Comparison of ENCODE assay signal across 8 mouse cellular contexts in the genomic region with DNA sequence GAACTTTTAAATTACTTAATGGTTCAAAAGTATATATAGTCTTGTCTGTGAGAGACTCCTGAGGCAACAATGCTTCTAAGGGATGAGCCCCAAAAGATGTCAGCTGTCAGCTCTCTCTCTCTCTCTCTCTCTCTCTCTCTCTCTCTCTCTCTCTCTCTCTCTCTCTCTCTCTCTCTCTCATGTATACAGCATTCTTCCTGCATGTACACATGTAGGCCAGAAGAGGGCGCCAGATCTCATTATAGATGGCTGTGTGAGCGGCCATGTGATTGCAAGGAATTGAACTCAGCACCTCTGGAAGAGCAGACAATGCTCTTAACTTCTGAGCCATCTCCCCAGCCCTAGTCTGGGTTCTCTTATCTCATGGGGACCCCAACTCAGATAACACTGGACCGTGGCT. TPM values are rescaled to one million over a fixed set of nuclear protein-coding genes. Genes with fewer than 3 reads are reported as not detected.
DNase-seq lines count a peak whose midpoint lies in the region; ATAC-seq and TF ChIP-seq lines count a peak whose summit lies in the region.
"Had no signal": no experiment of that assay in that cellular context is flagged by ENCODE, and none has a peak within 500 bp of the region (broad histone marks: within the 10 kb centered on the region; RNA-seq: fewer than 3 reads in every experiment).

No protein-coding gene starts in this region.

- no peak overlapping the region for H3K27ac ChIP-seq in midbrain, postnatal 0 days (ENCODE audit: low read depth, low read length)
- H3K27ac ChIP-seq in midbrain, embryonic 16.5 days (ENCODE audit: low read length), result no peak overlapping the region
- H3K27ac ChIP-seq in liver, embryonic 13.5 days, result no peak overlapping the region
- H3K27ac ChIP-seq: hindbrain, embryonic 10.5 days had no signal

- peak; percentile 41 for TF ChIP-seq CTCF in midbrain, postnatal 0 days (IDR thresholded peaks at IDR 0.05)

- H3K27me3 ChIP-seq in midbrain, postnatal 0 days (ENCODE audit: insufficient read depth, low read length), result no peaks in the 10 kb centered on the region
- no peaks in the 10 kb centered on the region for H3K27me3 ChIP-seq in midbrain, embryonic 16.5 days (ENCODE audit: control insufficient read depth, insufficient read depth, low read depth, low read length)
- no peaks in the 10 kb centered on the region for H3K27me3 ChIP-seq in liver, embryonic 13.5 days

- H3K4me3 ChIP-seq in midbrain, postnatal 0 days (ENCODE audit: low read depth, low read length), result no peak overlapping the region
- no peak overlapping the region for H3K4me3 ChIP-seq in midbrain, embryonic 16.5 days (ENCODE audit: low read depth, low read length)
- no peak overlapping the region for H3K4me3 ChIP-seq in liver, embryonic 13.5 days (replicated peaks)
- H3K4me3 ChIP-seq: hindbrain, embryonic 10.5 days had no signal

- 80% methylated on average over 3 of the region's 3 CpGs for WGBS in midbrain, postnatal 0 days
- 84% methylated on average over 3 of the region's 3 CpGs for WGBS in midbrain, embryonic 16.5 days
- 46% methylated on average over 3 of the region's 3 CpGs for WGBS in liver, embryonic 13.5 days (ENCODE audit: insufficient replicate concordance)

- H3K36me3 ChIP-seq in midbrain, postnatal 0 days (ENCODE audit: insufficient read depth, low read length), result no peaks in the 10 kb centered on the region
- no peaks in the 10 kb centered on the region for H3K36me3 ChIP-seq in midbrain, embryonic 16.5 days (ENCODE audit: control insufficient read depth, insufficient read depth, low read length)
- H3K36me3 ChIP-seq in liver, embryonic 13.5 days, result no peaks in the 10 kb centered on the region

- H3K4me1 ChIP-seq in midbrain, postnatal 0 days (ENCODE audit: insufficient read depth, low read length), result no peaks in the 10 kb centered on the region
- no peaks in the 10 kb centered on the region for H3K4me1 ChIP-seq in midbrain, embryonic 16.5 days (ENCODE audit: control insufficient read depth, insufficient read depth, low read length)
- H3K4me1 ChIP-seq in liver, embryonic 13.5 days (replicated peaks), result peaks cover 17% of the 10 kb centered on the region
- H3K4me1 ChIP-seq: hindbrain, embryonic 10.5 days had no signal

- H3K9me3 ChIP-seq in midbrain, postnatal 0 days (ENCODE audit: low read length), result no peaks in the 10 kb centered on the region
- H3K9me3 ChIP-seq in midbrain, embryonic 16.5 days (replicated peaks; ENCODE audit: control insufficient read depth, low read length, poor library complexity, severe bottlenecking), result no peaks in the 10 kb centered on the region
- no peaks in the 10 kb centered on the region for H3K9me3 ChIP-seq in liver, embryonic 13.5 days (replicated peaks)
- H3K9me3 ChIP-seq: hindbrain, embryonic 10.5 days had no signal

- H3K9ac ChIP-seq in midbrain, postnatal 0 days (replicated peaks; ENCODE audit: low read length, poor library complexity, severe bottlenecking), result no peak overlapping the region
- no peak overlapping the region for H3K9ac ChIP-seq in midbrain, embryonic 16.5 days (ENCODE audit: low read depth, low read length)
- no peak overlapping the region for H3K9ac ChIP-seq in liver, embryonic 13.5 days

- no peak overlapping the region for H3K4me2 ChIP-seq in midbrain, postnatal 0 days (ENCODE audit: low read depth, low read length, poor library complexity, severe bottlenecking)
- no peak overlapping the region for H3K4me2 ChIP-seq in midbrain, embryonic 16.5 days (ENCODE audit: low read length)
- no peak overlapping the region for H3K4me2 ChIP-seq in liver, embryonic 13.5 days

- ATAC-seq in midbrain, postnatal 0 days (ENCODE audit: low FRiP score), result no peak
- ATAC-seq in midbrain, embryonic 16.5 days, result no peak
- ATAC-seq in liver, embryonic 13.5 days (ENCODE audit: low read depth), result peak; percentile 61; the same call in 1 of the 2 replicates
- ATAC-seq in cerebellum, adult (ENCODE audit: insufficient number of reproducible peaks, low FRiP score, low TSS enrichment), result no peak

- DNase-seq in midbrain, postnatal 0 days (ENCODE audit: low spot score), result no peak
- DNase-seq in R1 (ENCODE audit: low read depth, low spot score), result peak; percentile 68
- DNase-seq in liver, embryonic 13.5 days, result peak; percentile 36
- DNase-seq in thymus, postnatal 25 days, result peak; percentile 18
- DNase-seq in cerebellum, adult 9-11 months, result no peak

RNA-seq across cellular contexts. Expression of a gene that starts 19.0 kb away (rescaled TPM):
- 39.0 and 55.1 TPM in 2 replicates for total RNA-seq in midbrain, postnatal 0 days (2014; rRNA removed)
- polyA plus RNA-seq in midbrain, postnatal 0 days (2015; fragmentation: Nextera tagmentation; extraction: Ambion mirVana), result 161 and 165 TPM in 2 replicates
- polyA plus RNA-seq in midbrain, embryonic 16.5 days (2015; fragmentation: Nextera tagmentation; extraction: Ambion mirVana), result 151 and 161 TPM in 2 replicates
- polyA plus RNA-seq in liver, embryonic 13.5 days (2015; fragmentation: Nextera tagmentation; extraction: Ambion mirVana), result 92.0 and 102 TPM in 2 replicates

RNA-seq across cellular contexts. Expression of a gene that starts 19.0 kb away (rescaled TPM):
- total RNA-seq in midbrain, postnatal 0 days (2014; rRNA removed), result 19.7 and 33.1 TPM in 2 replicates
- polyA plus RNA-seq in midbrain, postnatal 0 days (2015; fragmentation: Nextera tagmentation; extraction: Ambion mirVana), result 31.3 and 35.2 TPM in 2 replicates
- polyA plus RNA-seq in midbrain, embryonic 16.5 days (2015; fragmentation: Nextera tagmentation; extraction: Ambion mirVana), result 37.2 and 40.6 TPM in 2 replicates
- 23.2 and 27.9 TPM in 2 replicates for polyA plus RNA-seq in liver, embryonic 13.5 days (2015; fragmentation: Nextera tagmentation; extraction: Ambion mirVana)

RNA-seq across cellular contexts. Expression of a gene that starts 42.4 kb away (rescaled TPM):
- total RNA-seq in midbrain, postnatal 0 days (2014; rRNA removed), result 90.5 TPM in 2 replicates
- 155 and 157 TPM in 2 replicates for polyA plus RNA-seq in midbrain, postnatal 0 days (2015; fragmentation: Nextera tagmentation; extraction: Ambion mirVana)
- 123 and 128 TPM in 2 replicates for polyA plus RNA-seq in midbrain, embryonic 16.5 days (2015; fragmentation: Nextera tagmentation; extraction: Ambion mirVana)
- polyA plus RNA-seq in liver, embryonic 13.5 days (2015; fragmentation: Nextera tagmentation; extraction: Ambion mirVana), result 35.0 and 36.7 TPM in 2 replicates

Comparison
In these comparisons a context has a peak if more than half of its experiments do, and no peak if none do; other contexts are left out.
1. DNase-seq: peak in R1 (single experiment), liver, embryonic 13.5 days (single experiment) and thymus, postnatal 25 days (single experiment); none in midbrain, postnatal 0 days (single experiment) and cerebellum, adult 9-11 months (single experiment).